Mouse (Mus musculus) adrenal gland, adult 8-10 months (tissue): ENCODE measurements around the gene Rassf7. TPM values are rescaled to one million over a fixed set of nuclear protein-coding genes. Genes with fewer than 3 reads are reported as not detected.
"Not testable (repeated sequence)": the region's sequence is repeated elsewhere in the genome, so short reads cannot be mapped to it uniquely, and the experiment has no call there.

ENCODE experiments used
- DNase-seq: peaks from one replicate; pipeline ENCODE4 v3.0.0; 2022
- microRNA-seq, 2 experiments: library from miRNA; unstranded; fragments of <30 nt; microRNA quantifications; one replicate each; pipeline ENCODE4 v1.2.0; 2022
- total RNA-seq, 4 experiments: library from RNA; stranded (reverse); gene quantifications; 2 replicates each; pipeline ENCODE4 v1.2.4; 2022

Rassf7 gene
- total RNA-seq, 4 experiments from 2014 or later: 5.6 to 7.7 (median 6.3) TPM

DNA sequence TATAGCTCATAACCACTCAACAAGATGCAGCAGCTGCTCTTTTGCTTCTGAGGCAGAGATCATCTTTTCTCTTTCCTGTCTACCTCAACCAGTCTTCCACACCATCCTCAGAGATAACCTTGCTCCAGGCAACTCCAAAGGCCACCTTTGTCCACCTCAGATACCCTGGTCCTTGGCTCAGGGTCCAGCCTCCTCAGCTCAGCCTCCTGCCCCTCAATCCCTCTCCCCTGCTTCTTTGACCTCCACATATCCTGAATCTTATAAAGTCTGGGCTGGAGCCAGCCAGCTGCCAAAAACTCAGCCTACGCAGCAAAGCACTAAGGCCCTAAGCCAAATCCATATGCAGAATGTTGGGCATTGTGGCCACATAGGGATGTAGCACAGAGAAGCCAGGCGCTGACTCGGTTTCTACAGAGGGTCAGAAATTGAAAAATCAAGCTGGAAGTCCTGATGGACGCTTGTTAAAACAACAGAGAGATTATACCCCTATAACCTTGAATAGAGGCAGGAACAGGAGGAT is 7.1 kb downstream of the Rassf7 start:
- DNase-seq: no peak

DNA sequence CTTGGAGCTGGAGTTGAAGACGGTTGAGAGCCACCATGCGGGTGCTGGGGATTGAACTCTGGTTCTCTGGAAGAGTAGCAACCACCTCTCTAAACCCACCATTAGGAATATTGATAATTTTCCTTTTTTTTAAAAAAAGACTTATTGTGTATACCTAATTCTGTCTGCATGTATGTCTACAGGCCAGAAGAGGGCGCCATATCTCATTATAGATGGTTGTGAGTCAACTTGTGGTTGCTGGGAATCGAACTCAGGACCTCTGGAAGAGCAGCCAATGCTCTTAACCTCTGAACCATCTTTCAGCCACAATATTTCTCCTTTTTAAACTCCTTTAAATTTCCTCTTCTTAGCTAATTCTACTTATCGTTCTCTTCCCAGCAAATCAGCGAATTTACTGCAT is 10.9 kb downstream of the Rassf7 start:
- DNase-seq: no peak

DNA sequence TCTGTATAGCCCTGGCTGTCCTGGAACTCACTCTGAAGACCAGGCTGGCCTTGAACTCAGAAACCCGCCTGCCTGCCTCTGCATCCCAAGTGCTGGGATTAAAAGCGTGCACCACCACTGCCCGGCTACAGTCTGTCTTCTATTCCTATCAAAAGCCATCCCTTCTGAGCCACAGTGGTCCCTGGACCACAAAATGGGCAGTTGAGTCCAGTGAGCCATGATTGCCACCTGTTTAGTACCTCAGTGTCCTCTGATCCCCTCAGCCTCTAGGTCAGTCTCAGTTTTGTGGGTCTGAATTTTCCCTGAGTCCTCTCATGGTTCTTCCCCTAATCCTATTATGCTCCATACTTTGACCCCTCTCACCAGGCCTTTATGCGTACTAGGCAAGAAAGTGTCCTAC is 12.1 kb downstream of the Rassf7 start:
- no peak for DNase-seq

DNA sequence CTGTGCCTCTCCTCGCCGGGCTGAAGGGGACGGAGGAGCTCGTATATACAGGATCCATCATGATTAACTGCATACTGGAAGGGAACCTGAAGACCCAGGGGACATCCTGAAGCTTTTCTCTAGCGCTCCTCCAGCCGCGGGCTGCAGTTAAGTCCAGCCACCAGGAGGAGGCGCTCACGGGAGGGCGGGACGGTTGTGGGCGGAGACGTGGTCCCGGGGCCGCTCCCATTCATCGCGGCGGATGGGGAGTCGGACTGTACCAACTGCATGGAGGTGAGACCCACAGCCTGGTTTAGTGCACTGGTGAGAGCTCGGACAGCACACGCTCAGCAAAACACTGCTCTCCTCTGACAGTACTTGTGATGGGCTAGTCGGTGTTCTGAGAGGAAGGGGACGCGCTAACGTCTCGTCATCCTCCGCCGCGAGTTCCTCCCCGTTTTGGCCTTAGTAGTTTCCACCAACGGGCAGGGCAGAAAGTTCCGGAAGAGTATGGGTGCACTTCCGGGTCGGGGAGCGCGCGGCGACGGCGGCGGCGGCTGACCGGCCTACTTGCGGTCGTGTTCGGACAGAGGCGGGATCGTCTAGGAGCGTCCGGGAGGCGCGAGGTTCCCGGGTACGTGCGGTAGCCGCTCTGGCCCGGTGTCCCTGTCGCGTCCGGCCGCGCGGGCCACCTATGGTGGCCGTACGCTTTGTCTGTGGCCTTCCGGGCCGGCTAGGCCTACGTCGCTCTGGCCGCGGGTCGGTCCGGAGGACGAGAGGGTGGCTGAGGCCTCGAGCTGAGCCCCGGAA is 12.8 kb downstream of the Rassf7 start, which contains the start of gene Phrf1:
Gene Phrf1 (plus strand): TSS at position 506 of the 789 bp plus-strand sequence.
- DNase-seq: peak; percentile 80

DNA sequence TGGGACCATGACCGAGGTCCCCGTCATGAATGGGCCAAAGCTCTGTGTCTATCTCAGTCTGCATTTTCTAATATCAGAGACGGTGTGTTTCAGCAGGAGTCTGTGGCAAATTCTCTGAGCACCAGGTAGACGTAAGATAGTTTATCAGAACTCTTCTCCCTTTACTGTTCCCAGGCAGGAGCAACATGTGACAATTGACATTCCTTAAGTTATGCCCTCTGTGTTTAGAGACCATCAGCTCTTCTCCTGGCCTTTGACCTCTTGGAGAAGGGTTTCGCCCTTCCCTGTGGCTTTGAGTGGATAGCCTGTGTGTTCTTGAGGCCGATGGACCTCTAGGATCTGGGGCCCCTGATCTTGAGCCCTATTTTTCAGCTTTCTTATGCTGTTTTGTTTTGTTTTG is 14.0 kb downstream of the Rassf7 start:
- DNase-seq: no peak

DNA sequence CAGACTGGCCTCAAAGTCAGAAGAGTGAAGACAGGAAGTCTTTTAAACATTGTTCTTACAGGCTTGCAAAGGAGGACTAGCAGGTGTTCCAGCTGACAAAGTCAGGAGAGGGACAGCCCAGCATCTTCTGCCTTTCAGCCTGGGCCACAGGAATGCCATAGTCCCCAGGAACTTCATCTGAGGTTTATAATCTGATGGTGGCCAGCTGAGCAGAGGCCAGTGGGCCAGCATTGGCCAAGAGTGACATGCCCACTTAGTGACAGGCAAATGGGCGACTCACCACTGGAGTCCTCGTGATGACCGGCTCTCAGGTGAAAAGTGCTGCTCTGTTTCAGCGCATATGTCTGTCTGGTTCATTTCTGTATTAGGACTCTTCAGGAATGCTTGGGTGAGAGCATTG is 14.9 kb downstream of the Rassf7 start:
- no peak for DNase-seq

DNA sequence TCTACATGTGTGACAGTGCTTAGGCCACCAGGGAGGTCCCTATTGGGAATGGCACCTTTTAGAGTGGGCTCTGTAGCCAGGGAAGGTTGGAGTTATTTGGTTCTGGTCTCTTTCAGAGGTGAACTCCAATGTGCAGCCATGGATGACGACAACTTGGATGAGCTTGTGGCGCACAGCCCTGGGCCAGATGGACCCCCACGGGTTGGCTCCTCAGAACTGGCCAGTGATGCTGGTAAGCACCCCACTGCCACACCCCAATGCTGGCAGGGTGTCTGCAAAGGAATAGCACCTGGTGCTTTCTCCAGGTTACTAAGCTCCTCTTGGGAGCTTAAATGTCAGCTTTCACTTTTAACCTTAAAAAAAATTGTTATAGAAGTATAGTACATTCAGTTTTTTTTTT is 15.5 kb downstream of the Rassf7 start:
- no peak for DNase-seq

DNA sequence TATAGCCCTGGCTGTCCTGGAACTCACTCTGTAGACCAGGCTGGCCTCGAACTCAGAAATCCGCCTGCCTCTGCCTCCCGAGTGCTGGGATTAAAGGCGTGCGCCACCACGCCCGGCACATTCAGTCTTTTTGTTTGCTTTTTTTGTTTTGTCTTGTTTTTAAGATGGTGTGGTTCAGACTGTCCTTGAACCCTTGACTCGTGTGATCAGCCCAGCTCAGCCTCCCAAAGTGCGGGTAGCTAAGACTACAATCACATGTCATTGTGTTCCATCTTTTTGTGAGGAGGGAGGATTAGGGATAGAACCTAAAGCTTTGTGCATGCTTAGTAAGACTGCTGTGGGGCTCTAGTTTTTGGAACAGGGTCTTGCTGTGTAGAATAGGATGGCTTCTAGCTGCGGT is 15.9 kb downstream of the Rassf7 start:
- no peak for DNase-seq

DNA sequence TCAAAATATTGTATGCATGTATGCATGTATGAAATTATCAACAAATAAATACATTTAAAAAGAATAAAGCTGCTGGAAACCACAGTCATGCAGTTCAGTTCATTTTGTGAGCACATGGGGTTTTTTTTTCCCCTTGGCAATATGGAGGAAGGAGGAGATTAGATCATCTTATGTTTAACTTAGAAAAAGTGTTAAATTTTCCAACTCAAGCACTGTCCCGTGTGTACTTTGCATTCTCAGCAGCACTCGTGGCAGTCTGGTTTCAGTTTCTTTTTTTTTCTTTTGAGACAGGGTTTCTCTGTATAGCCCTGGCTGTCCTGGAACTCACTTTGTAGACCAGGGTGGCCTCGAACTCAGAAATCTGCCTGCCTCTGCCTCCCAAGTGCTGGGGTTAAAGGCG is 34.8 kb downstream of the Rassf7 start:
- DNase-seq: not testable (repeated sequence)

DNA sequence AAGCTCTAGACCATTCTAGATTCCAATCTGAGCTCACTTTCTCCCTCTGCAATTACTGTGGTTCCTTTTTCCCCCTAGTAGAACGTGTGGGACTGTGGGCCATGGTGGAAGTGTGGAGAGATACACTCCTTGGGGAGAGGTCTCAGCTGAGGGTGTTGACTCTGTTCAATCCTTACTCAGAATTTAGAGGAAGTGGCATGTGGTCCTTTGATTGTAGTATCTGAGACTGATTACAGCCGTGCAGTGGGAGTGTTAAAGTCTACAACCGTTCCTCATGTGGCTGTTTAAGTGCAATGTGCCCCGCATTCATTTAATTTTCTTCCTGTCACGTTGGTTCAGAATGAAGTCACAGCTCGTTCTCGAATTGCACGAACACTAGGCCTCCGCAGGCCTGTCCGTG is 40.5 kb downstream of the Rassf7 start:
- DNase-seq: no peak

DNA sequence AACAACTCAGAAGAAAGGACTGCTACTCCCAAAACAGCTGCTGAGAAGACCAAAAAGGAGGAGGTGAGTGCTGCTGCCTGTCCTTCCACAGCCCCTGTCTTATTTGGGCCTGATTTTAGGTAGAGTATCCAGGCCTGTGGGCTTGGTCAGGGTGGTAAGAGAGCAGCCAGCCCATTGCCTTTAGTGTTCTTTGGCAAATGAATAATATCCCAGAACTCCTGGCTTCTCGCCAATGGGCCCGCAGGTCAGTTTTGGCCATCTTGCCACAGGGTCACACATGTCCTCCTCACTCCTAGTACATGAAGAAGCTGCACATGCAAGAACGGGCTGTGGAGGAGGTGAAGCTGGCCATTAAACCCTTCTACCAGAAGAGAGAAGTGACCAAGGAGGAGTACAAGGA is 45.8 kb downstream of the Rassf7 start:
- no peak for DNase-seq

DNA sequence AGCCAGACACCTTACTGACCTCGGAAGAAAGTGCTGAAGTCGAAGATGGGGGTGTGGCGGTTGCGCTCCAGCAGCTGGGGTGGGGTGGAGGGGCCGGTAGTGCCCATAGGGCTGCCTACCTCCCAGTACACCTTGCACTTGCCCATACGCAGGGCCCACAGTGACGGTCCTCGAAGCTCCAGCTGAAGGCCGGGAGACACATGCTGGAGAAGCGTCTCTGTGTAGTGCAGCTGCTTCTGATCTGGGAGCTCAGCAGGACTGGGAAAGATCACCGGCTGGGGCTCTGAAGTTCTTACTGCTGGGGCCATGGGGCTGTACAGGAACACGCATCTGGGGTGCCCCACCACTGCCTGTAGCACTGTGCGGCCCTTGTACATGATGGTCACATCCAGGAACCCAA is 48.0 kb downstream of the Rassf7 start:
- DNase-seq: no peak

DNA sequence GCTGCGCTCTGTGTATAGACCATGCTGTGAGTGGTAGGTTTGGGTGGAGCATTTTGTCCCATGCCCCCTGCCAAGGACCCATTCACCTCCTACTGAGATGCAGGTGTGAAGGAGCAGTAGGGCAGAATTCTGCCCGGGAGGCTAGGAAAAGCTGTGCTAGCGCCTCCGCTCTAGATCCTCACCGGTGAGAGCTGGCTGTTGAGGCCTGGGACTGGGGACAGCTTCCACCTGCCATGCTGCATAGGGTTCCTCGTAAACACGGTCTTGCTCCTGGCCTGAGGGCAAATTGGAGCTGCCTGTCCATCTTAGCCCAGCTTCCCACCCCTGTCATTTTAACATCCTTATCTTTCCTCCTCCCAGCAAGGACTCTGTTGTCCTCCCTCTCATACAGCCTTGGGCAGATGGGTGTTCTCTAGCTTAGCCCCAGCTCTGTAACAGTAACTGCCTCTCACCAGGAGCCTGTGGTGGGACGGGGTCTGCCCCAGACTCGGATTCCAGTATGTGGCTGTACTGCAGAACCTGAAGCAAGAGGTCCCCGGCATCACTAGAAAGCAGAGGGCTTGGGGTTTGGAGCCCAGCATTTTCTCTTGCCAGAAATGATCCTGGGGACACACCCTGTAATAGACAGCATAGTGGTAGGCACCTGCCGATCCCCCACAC is 48.5 kb downstream of the Rassf7 start:
- no peak for DNase-seq

DNA sequence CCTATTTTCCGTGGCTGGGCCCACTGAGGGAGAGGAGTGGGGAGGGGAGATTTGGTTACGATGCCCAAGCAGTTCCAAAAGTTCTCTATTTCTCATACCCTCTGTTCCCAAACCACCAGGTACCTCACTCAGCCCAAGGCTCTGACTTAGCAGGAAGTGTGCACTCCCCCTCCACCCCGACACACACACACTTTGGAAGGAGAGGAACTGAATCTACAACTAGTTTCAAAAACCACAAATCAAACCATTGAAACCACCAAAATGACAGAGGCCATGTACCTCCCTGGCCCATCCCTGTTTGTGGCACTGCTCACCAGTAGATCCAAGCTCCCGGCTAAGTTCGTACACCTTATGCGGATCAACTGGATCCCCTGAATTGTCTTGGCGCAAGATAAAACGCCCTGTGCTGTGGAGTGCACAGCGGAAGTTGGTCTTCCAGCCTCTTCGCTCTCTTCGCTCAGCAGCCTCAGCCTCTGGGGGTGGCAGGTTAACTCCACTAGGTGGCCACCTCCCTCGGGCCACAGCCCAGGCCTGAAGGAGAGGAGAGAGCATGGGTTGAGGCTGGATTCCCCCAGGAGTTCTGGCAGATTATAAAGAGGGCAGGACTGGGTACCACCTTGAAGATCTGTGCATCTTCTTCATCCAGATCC is 49.2 kb downstream of the Rassf7 start:
- DNase-seq: no peak

DNA sequence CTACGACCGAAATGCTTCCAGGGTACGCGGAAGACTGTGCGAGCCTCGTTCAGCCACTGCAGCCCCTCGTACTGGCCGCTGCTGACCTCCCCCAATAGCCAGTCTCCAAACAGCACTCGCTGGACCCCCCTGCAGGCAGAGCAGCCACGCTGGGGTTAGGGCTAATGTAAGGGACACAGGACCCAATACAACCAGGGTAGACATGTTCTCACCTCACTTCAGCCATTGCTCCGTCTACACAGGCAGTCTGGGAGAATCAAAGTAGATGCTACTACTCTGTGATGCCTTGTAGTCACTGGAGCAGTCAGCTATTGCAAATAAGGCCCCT is 49.7 kb downstream of the Rassf7 start:
- no peak for DNase-seq

DNA sequence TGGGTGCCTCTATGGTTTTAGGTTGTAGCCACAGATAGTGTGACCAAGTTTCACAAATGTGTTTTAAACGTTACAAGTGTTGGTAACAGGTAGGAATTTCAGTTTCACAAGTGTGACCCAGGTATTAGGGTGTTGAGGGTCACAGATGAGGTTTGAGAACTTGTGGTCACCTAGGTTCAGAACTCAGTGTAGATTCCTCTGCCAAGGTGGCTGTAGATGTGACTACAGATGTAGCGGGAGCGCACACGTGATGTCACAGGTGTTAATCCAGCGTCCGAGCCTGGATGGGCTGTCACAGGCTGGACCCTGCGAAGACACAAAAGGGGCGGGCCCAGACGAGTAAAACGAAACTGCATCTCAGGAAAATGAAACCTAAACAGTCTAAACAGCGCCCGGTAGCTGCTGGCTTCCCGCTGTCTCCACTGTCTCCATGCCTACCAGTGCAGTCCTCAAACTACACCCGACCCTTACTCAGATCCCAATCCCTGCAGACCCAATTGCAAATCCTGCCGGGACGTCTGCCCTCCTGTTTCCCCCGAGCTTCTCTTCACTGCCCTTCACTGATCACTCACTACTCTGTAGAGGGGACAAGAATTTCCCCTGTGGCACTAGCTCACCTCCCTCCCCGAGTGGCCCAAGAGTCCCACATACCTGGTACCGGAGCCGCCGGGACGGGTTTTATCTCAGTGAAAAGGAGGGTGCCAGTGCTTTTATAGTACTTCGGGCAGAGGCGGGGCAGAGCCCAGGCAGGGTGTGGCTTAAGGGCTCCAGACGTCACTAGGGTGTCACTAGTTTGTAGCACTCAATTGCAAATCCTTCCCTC is 50.3 kb downstream of the Rassf7 start, which contains the start of gene Irf7:
Gene Irf7 (minus strand): TSS at position 743 of the 823 bp plus-strand sequence.
- DNase-seq: peak; percentile 70

Small RNA genes within 50 kb of the gene (microRNA-seq; reads per million reads assigned to microRNA genes)
- gene Mir210: 158 to 285 reads per million in 2 experiments

Other genes with a start within 250 kb of the Rassf7 start
- gene Ifitm1, start 248.6 kb upstream of the Rassf7 start, total RNA-seq: 10 to 100 TPM; 10.6 to 14.0 (median 13.4) TPM
- gene Ifitm3, start 205.1 kb upstream of the Rassf7 start, total RNA-seq: 100 to 1,000 TPM; 105 to 128 (median 116) TPM
- 1 to 10 TPM in 2 of 4 experiments, under 1 TPM in 1, not detected in 1; 0.81 to 1.5 (median 1.2) TPM for gene Ifitm6, start 197.9 kb upstream of the Rassf7 start, total RNA-seq
- not detected for gene Gm17387, start 186.7 kb upstream of the Rassf7 start, total RNA-seq
- 1 to 10 TPM; 2.0 to 6.1 (median 2.7) TPM for gene B4galnt4, start 154.8 kb upstream of the Rassf7 start, total RNA-seq
- 1 to 10 TPM; 1.6 to 3.1 (median 2.1) TPM for gene Pkp3, start 137.6 kb upstream of the Rassf7 start, total RNA-seq
- 1 to 10 TPM; 4.2 to 5.8 (median 4.8) TPM for gene Sigirr, start 115.3 kb upstream of the Rassf7 start, total RNA-seq
- under 1 TPM in 1 of 4 experiments, not detected in 3; 0.21 TPM for gene Ano9, start 98.1 kb upstream of the Rassf7 start, total RNA-seq
- gene Ptdss2, start 93.5 kb upstream of the Rassf7 start, total RNA-seq: 10 to 100 TPM; 36.4 to 46.7 (median 43.0) TPM
- 100 to 1,000 TPM; 339 to 382 (median 360) TPM for gene Rnh1, start 43.0 kb upstream of the Rassf7 start, total RNA-seq
- 100 to 1,000 TPM in 1 of 4 experiments, 10 to 100 TPM in 3; 80.0 to 105 (median 92.6) TPM for gene Hras, start 21.9 kb upstream of the Rassf7 start, total RNA-seq
- 10 to 100 TPM in 1 of 4 experiments, 1 to 10 TPM in 3; 6.6 to 12.1 (median 8.4) TPM for gene Lrrc56, start 21.7 kb upstream of the Rassf7 start, total RNA-seq
- under 1 TPM; 0.12 to 0.94 (median 0.66) TPM for gene Lmntd2, start 1.8 kb upstream of the Rassf7 start, total RNA-seq
- 10 to 100 TPM; 79.8 to 92.9 (median 84.3) TPM for gene Phrf1, start 12.9 kb downstream of the Rassf7 start, total RNA-seq
- 10 to 100 TPM in 2 of 4 experiments, 1 to 10 TPM in 2; 7.0 to 10.7 (median 9.4) TPM for gene Irf7, start 50.6 kb downstream of the Rassf7 start, total RNA-seq
- gene Cdhr5, start 60.9 kb downstream of the Rassf7 start, total RNA-seq: 1 to 10 TPM; 2.3 to 5.5 (median 3.2) TPM
- under 1 TPM in 1 of 4 experiments, not detected in 3; 0.67 TPM for gene Sct, start 63.3 kb downstream of the Rassf7 start, total RNA-seq
- 1 to 10 TPM in 1 of 4 experiments, under 1 TPM in 1, not detected in 2; 0.40 to 1.3 TPM for gene Drd4, start 76.1 kb downstream of the Rassf7 start, total RNA-seq
- gene Deaf1, start 111.8 kb downstream of the Rassf7 start, total RNA-seq: 10 to 100 TPM; 27.1 to 47.4 (median 36.7) TPM
- 10 to 100 TPM; 31.4 to 46.6 (median 34.8) TPM for gene Tmem80, start 111.9 kb downstream of the Rassf7 start, total RNA-seq
- gene Eps8l2, start 123.0 kb downstream of the Rassf7 start, total RNA-seq: 1 to 10 TPM; 2.0 to 2.9 (median 2.3) TPM
- 100 to 1,000 TPM; 429 to 671 (median 576) TPM for gene Taldo1, start 176.3 kb downstream of the Rassf7 start, total RNA-seq
- 10 to 100 TPM; 38.9 to 52.2 (median 47.6) TPM for gene Gatd1, start 198.3 kb downstream of the Rassf7 start, total RNA-seq
- gene Cend1, start 213.6 kb downstream of the Rassf7 start, total RNA-seq: 1 to 10 TPM; 1.5 to 2.6 (median 2.1) TPM
- 100 to 1,000 TPM in 3 of 4 experiments, 10 to 100 TPM in 1; 86.7 to 109 (median 104) TPM for gene Slc25a22, start 222.0 kb downstream of the Rassf7 start, total RNA-seq
- 1 to 10 TPM; 1.0 to 2.3 (median 1.4) TPM for gene Pidd1, start 228.2 kb downstream of the Rassf7 start, total RNA-seq
- 1,000 to 10,000 TPM in 3 of 4 experiments, 100 to 1,000 TPM in 1; 998 to 1,129 (median 1,024) TPM for gene Rplp2, start 231.5 kb downstream of the Rassf7 start, total RNA-seq
- gene Pnpla2, start 239.3 kb downstream of the Rassf7 start, total RNA-seq: 100 to 1,000 TPM; 256 to 532 (median 452) TPM
- 10 to 100 TPM; 11.7 to 21.1 (median 18.7) TPM for gene Cracr2b, start 245.2 kb downstream of the Rassf7 start, total RNA-seq